Mouse (Mus musculus) G1E (cell line): ENCODE results near the gene Tbx3. TPM values are rescaled to one million over a fixed set of nuclear protein-coding genes. Genes with fewer than 3 reads are reported as not detected.

Experiments
- ATAC-seq: 2 replicates; pipeline ENCODE4 v1.8.0; 2016; ENCODE audit warnings: mild to moderate bottlenecking; ENCODE audit not compliant: insufficient number of reproducible peaks, poor library complexity, low FRiP score, severe bottlenecking; ENCODE audit errors: extremely low read depth
- DNase-seq: peaks from one replicate; pipeline ENCODE4 v3.0.0; 2012; ENCODE audit warnings: low spot score
- H3K27me3 ChIP-seq: 2 replicates; pipeline ENCODE4 v1.6.1; 2012; ENCODE audit warnings: mild to moderate bottlenecking, low read length, inconsistent platforms; ENCODE audit not compliant: insufficient read depth
- H3K36me3 ChIP-seq: replicated peaks from 2 replicates; pipeline ENCODE3; 2012; ENCODE audit warnings: mild to moderate bottlenecking, inconsistent platforms
- H3K4me1 ChIP-seq: 2 replicates; pipeline ENCODE4 v1.6.1; 2012; ENCODE audit warnings: low read depth, low read length, inconsistent platforms, mixed read lengths; ENCODE audit not compliant: insufficient read depth
- H3K4me3 ChIP-seq: 2 replicates; pipeline ENCODE4 v1.5.1; 2012; ENCODE audit warnings: low read depth, mild to moderate bottlenecking, inconsistent platforms, low read length, moderate library complexity, mixed read lengths
- H3K9me3 ChIP-seq: replicated peaks from 2 replicates; pipeline ENCODE4 v1.6.1; 2012; ENCODE audit warnings: inconsistent platforms
- CTCF ChIP-seq: IDR thresholded peaks from 2 replicates; pipeline ENCODE4 v1.5.1; 2012; ENCODE audit warnings: low read depth, low read length, inconsistent platforms, mixed read lengths
- GATA1 ChIP-seq: IDR thresholded peaks from 2 replicates; pipeline ENCODE4 v1.6.1; 2012; ENCODE audit warnings: borderline replicate concordance, low read length, inconsistent platforms, mixed read lengths
- GATA2 ChIP-seq: IDR thresholded peaks from 2 replicates; pipeline ENCODE4 v1.6.1; 2012; ENCODE audit warnings: low read depth, low read length, inconsistent platforms, borderline replicate concordance
- POLR2AphosphoS5 ChIP-seq: IDR thresholded peaks from 2 replicates; pipeline ENCODE4 v1.6.1; 2012; ENCODE audit warnings: low read depth, low read length, inconsistent platforms; ENCODE audit not compliant: insufficient replicate concordance
- TAL1 ChIP-seq: conservative IDR thresholded peaks from 2 replicates; pipeline ENCODE4 v1.6.1; 2012; ENCODE audit warnings: low read depth, low read length, inconsistent platforms, mixed read lengths
- polyA plus RNA-seq: library from polyadenylated mRNA; stranded (reverse); fragments of >175 nt; gene quantifications from 2 replicates; pipeline ENCODE4 v1.2.3, GENCODE M21; 2012
- total RNA-seq, 2 experiments: library from RNA; stranded (forward) in 1 of 2; stranded (reverse) in 1 of 2; fragments of 200-1000 nt in 1 of 2; fragments of >200 nt in 1 of 2; fragmentation: Nextera tagmentation in 1 of 2; gene quantifications; 2 replicates each; pipeline ENCODE4 v1.2.3; 2014 to 2017

The Tbx3 gene
- total and polyA plus RNA-seq, 3 experiments = 0.05 TPM; not detected in 2

- no peaks in the 10 kb centered on the region for H3K27me3 ChIP-seq
- ATAC-seq (no peak), DNase-seq (no peak)
- no peak for TF ChIP-seq POLR2AphosphoS5
- no peak for TF ChIP-seq CTCF
- no peak for TF ChIP-seq TAL1
- no peak for TF ChIP-seq GATA1
- TF ChIP-seq GATA2 = no peak
- no peaks in the 10 kb centered on the region for H3K36me3 ChIP-seq
- H3K9me3 ChIP-seq = peaks cover 55% of the 10 kb centered on the region
- no peaks in the 10 kb centered on the region for H3K4me1 ChIP-seq
- H3K4me3 ChIP-seq = peak overlapping the region; percentile 15; the same call in 1 of the 2 replicates
Measured at GRCm38 (mm10) chr5:119681011-119681832, 10.8 kb downstream of the Tbx3 start.

DNA sequence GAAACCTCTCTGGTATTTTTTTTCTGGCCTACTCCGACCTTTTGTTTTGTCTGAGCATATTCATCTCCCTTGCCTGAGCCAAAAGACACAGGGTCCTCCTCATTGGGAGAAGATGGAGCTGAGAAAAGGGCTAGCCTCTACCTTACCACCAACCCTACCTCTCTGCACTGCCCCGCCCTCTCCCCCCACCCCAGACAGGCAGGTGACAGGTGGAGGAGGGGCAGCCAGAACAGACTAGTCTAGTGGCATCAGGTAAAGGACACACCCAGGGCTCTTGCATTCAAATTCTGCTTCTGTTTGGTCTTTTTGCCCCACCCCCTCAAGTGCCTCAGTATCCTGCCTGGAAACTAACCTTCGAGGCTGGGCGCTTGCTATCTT, 11.4 kb downstream of the Tbx3 start:
- H3K4me3 ChIP-seq = no peak overlapping the region
- H3K27me3 ChIP-seq = no peaks in the 10 kb centered on the region
- no peaks in the 10 kb centered on the region for H3K36me3 ChIP-seq
- TF ChIP-seq GATA1 (no peak), TAL1 (no peak), POLR2AphosphoS5 (no peak), GATA2 (no peak), CTCF (no peak)
- H3K9me3 ChIP-seq = peaks cover 58% of the 10 kb centered on the region
- H3K4me1 ChIP-seq = no peaks in the 10 kb centered on the region
- ATAC-seq = no peak
- DNase-seq = no peak

GRCm38 (mm10) chr5:119682646-119683515, 12.4 kb downstream of the Tbx3 start:
- H3K9me3 ChIP-seq = peaks cover 66% of the 10 kb centered on the region
- ATAC-seq (no peak), DNase-seq (no peak)
- peak overlapping the region; percentile 22; the same call in 1 of the 2 replicates for H3K4me3 ChIP-seq
- no peaks in the 10 kb centered on the region for H3K36me3 ChIP-seq
- H3K27me3 ChIP-seq = no peaks in the 10 kb centered on the region
- H3K4me1 ChIP-seq = no peaks in the 10 kb centered on the region
- no peak for TF ChIP-seq GATA1
- no peak for TF ChIP-seq POLR2AphosphoS5
- no peak for TF ChIP-seq GATA2
- TF ChIP-seq CTCF = no peak
- no peak for TF ChIP-seq TAL1

GRCm38 (mm10) chr5:119683861-119684260, 13.4 kb downstream of the Tbx3 start:
- Histone ChIP-seq H3K4me1 (no peaks in the 10 kb centered on the region), H3K9me3 (peaks cover 67% of the 10 kb centered on the region), H3K36me3 (no peaks in the 10 kb centered on the region), H3K4me3 (no peak overlapping the region), H3K27me3 (no peaks in the 10 kb centered on the region)
- TF ChIP-seq GATA1 (no peak), CTCF (no peak), GATA2 (no peak), POLR2AphosphoS5 (no peak), TAL1 (no peak)
- no peak for DNase-seq
- ATAC-seq = no peak

- DNase-seq (no peak), ATAC-seq (no peak)
- no peak for TF ChIP-seq TAL1
- no peak for TF ChIP-seq GATA1
- no peak for TF ChIP-seq POLR2AphosphoS5
- TF ChIP-seq CTCF = no peak
- TF ChIP-seq GATA2 = no peak
- Histone ChIP-seq H3K27me3 (no peaks in the 10 kb centered on the region), H3K4me1 (no peaks in the 10 kb centered on the region), H3K9me3 (peaks cover 74% of the 10 kb centered on the region), H3K36me3 (no peaks in the 10 kb centered on the region), H3K4me3 (no peak overlapping the region)
Measured at GRCm38 (mm10) chr5:119684701-119685391, 14.4 kb downstream of the Tbx3 start.

DNA sequence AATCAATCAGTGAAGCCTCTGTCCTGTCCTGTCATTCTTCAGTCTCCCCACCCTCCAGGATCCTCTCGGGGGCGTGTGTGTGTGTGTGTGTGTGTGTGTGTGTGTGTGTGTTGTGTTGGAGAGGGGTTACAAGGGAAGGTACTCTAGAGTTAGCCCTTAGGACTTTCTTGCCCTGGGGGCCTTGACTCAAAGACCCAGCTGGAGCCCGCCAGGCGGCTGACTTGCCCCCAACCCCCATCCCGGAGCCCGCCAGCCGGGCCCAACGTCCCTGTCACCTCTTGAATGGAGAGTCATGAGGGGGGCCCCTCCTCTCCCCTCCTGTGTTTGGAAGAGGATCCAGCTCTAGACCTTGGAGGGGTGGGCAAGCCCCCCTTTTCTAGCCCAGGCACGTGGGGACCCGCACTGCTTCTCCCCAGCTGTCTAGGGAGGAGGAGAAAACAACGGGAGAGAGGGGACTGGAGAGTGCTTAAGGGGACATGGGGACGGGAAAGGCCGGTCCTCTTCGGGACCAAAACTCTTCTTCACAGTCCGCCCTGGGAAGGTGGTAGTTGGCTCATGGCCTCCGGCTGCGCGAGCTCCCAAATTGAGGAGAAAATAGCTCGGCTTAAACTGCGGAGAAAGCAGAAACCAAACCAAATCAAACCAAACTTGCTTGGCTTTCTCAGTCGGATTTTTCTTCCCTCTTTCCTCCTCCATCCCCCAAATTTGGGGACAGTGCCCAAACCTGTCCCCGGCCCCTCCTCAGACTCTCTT, 15.2 kb downstream of the Tbx3 start:
- Histone ChIP-seq H3K9me3 (peaks cover 67% of the 10 kb centered on the region), H3K27me3 (no peaks in the 10 kb centered on the region), H3K4me3 (no peak overlapping the region), H3K4me1 (no peaks in the 10 kb centered on the region), H3K36me3 (no peaks in the 10 kb centered on the region)
- TF ChIP-seq GATA1 (no peak), POLR2AphosphoS5 (no peak), CTCF (no peak), TAL1 (no peak), GATA2 (no peak)
- ATAC-seq (no peak), DNase-seq (no peak)
